Mouse (Mus musculus): ENCODE data around the gene Iqcf3. TPM values are rescaled to one million over a fixed set of nuclear protein-coding genes. Genes with fewer than 3 reads are reported as not detected.

Gene Iqcf3
- polyA plus RNA-seq, 1 experiment = not detected

- no peaks in the 10 kb centered on the region; the same call in 1 of the 2 replicates for H3K4me1 ChIP-seq (ENCODE audit: control insufficient read depth, insufficient read depth, insufficient read length, low read length)
- H3K4me3 ChIP-seq (ENCODE audit: low read depth, low read length) = no peak overlapping the region
- no peak overlapping the region for H3K27ac ChIP-seq (ENCODE audit: insufficient read depth, low read depth, low read length)
- H3K36me3 ChIP-seq (ENCODE audit: control insufficient read depth, insufficient read depth, low read length) = no peaks in the 10 kb centered on the region
- TF ChIP-seq POLR2A (IDR thresholded peaks at IDR 0.05; ENCODE audit: low read depth, low read length) (no peak), CTCF (IDR thresholded peaks at IDR 0.05; ENCODE audit: extremely low read depth, insufficient read length, insufficient replicate concordance, low read depth, low read length) (no peak)
- H3K27me3 ChIP-seq (ENCODE audit: control insufficient read depth, insufficient read depth, low read length) = peaks cover 12% of the 10 kb centered on the region
- WGBS = 85% methylated on average over 16 of the region's 16 CpGs
Measured at GRCm38 (mm10) chr9:106461641-106462429, 99.6 kb downstream of the Iqcf3 start.

DNA sequence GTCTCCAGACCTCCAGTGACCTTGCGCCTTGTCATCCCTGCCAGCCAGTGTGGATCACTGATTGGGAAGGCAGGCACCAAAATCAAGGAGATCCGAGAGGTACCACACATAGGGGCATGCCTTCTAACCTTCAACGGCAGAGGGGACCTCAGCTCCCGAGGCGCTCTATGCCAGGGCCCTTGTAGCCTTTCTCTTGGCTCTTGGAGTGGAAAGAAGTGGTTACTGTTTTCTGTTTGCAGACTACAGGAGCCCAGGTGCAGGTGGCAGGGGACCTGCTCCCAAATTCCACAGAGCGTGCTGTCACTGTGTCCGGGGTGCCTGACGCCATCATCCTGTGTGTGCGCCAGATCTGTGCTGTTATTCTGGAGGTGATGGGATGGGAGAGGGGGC is 100.4 kb downstream of the Iqcf3 start:
- H3K4me1 ChIP-seq (ENCODE audit: control insufficient read depth, insufficient read depth, insufficient read length, low read length) = no peaks in the 10 kb centered on the region; the same call in 1 of the 2 replicates
- no peak overlapping the region for H3K4me3 ChIP-seq (ENCODE audit: low read depth, low read length)
- H3K36me3 ChIP-seq (ENCODE audit: control insufficient read depth, insufficient read depth, low read length) = no peaks in the 10 kb centered on the region
- peaks cover 12% of the 10 kb centered on the region for H3K27me3 ChIP-seq (ENCODE audit: control insufficient read depth, insufficient read depth, low read length)
- 91% methylated on average over 9 of the region's 9 CpGs for WGBS
- no peak for TF ChIP-seq POLR2A (IDR thresholded peaks at IDR 0.05; ENCODE audit: low read depth, low read length)
- TF ChIP-seq CTCF (IDR thresholded peaks at IDR 0.05; ENCODE audit: extremely low read depth, insufficient read length, insufficient replicate concordance, low read depth, low read length) = no peak
- H3K27ac ChIP-seq (ENCODE audit: insufficient read depth, low read depth, low read length) = no peak overlapping the region

DNA sequence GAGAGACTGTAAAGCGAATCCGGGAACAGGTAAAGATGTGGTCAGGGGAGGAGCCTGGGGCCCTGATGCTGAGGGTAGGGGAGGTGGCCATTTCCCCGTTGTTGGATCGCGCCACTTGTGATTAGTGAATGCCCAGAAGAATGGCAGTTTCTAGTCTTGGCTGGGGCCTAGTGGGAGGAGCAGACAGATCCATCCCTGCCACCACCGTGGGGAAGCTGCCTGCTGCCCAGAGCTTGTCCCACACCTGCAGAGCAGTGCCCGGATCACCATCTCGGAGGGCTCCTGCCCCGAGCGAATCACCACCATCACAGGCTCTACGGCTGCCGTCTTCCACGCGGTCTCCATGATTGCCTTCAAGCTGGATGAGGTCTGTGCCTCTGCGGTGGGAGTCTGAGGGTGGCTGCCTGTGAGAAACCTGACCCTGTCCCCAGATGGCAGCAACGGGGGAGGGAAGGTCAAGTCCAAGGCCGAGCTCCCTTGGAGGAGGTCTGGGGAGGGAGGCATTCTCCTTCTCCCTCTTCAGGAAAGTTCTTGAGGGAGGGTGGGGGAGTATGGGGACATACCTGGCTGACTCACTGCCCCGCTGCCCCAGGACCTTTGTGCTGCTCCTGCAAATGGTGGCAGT is 100.9 kb downstream of the Iqcf3 start:
- TF ChIP-seq CTCF (IDR thresholded peaks at IDR 0.05; ENCODE audit: extremely low read depth, insufficient read length, insufficient replicate concordance, low read depth, low read length) (no peak), POLR2A (IDR thresholded peaks at IDR 0.05; ENCODE audit: low read depth, low read length) (no peak)
- WGBS = 81% methylated on average over 18 of the region's 18 CpGs
- no peak overlapping the region for H3K27ac ChIP-seq (ENCODE audit: insufficient read depth, low read depth, low read length)
- H3K27me3 ChIP-seq (ENCODE audit: control insufficient read depth, insufficient read depth, low read length) = peaks cover 12% of the 10 kb centered on the region
- H3K36me3 ChIP-seq (ENCODE audit: control insufficient read depth, insufficient read depth, low read length) = no peaks in the 10 kb centered on the region
- no peaks in the 10 kb centered on the region; the same call in 1 of the 2 replicates for H3K4me1 ChIP-seq (ENCODE audit: control insufficient read depth, insufficient read depth, insufficient read length, low read length)
- no peak overlapping the region for H3K4me3 ChIP-seq (ENCODE audit: low read depth, low read length)

GRCm38 (mm10) chr9:106459946-106460345 is 101.5 kb downstream of the Iqcf3 start:
- 64% methylated on average over 15 of the region's 15 CpGs for WGBS
- TF ChIP-seq POLR2A (IDR thresholded peaks at IDR 0.05; ENCODE audit: low read depth, low read length) (no peak), CTCF (IDR thresholded peaks at IDR 0.05; ENCODE audit: extremely low read depth, insufficient read length, insufficient replicate concordance, low read depth, low read length) (no peak)

GRCm38 (mm10) chr9:106457920-106458319 is 103.5 kb downstream of the Iqcf3 start:
- H3K36me3 ChIP-seq (ENCODE audit: control insufficient read depth, insufficient read depth, low read length) = no peaks in the 10 kb centered on the region
- TF ChIP-seq POLR2A (IDR thresholded peaks at IDR 0.05; ENCODE audit: low read depth, low read length) = no peak
- no peak for TF ChIP-seq CTCF (IDR thresholded peaks at IDR 0.05; ENCODE audit: extremely low read depth, insufficient read length, insufficient replicate concordance, low read depth, low read length)
- 88% methylated on average over 5 of the region's 5 CpGs for WGBS
- H3K4me3 ChIP-seq (ENCODE audit: low read depth, low read length) = no peak overlapping the region
- no peak overlapping the region for H3K27ac ChIP-seq (ENCODE audit: insufficient read depth, low read depth, low read length)
- H3K4me1 ChIP-seq (ENCODE audit: control insufficient read depth, insufficient read depth, insufficient read length, low read length) = peaks cover 8% of the 10 kb centered on the region
- H3K27me3 ChIP-seq (ENCODE audit: control insufficient read depth, insufficient read depth, low read length) = no peaks in the 10 kb centered on the region

More at GRCm38 (mm10) chr9:106459946-106460345, 101.5 kb downstream of the Iqcf3 start:
- Histone ChIP-seq H3K36me3 (ENCODE audit: control insufficient read depth, insufficient read depth, low read length) (no peaks in the 10 kb centered on the region), H3K4me1 (ENCODE audit: control insufficient read depth, insufficient read depth, insufficient read length, low read length) (no peaks in the 10 kb centered on the region; the same call in 1 of the 2 replicates), H3K27me3 (ENCODE audit: control insufficient read depth, insufficient read depth, low read length) (peaks cover 10% of the 10 kb centered on the region), H3K4me3 (ENCODE audit: low read depth, low read length) (no peak overlapping the region), H3K27ac (ENCODE audit: insufficient read depth, low read depth, low read length) (no peak overlapping the region)

- no peaks in the 10 kb centered on the region for H3K36me3 ChIP-seq (ENCODE audit: control insufficient read depth, insufficient read depth, low read length)
- H3K27me3 ChIP-seq (ENCODE audit: control insufficient read depth, insufficient read depth, low read length) = no peaks in the 10 kb centered on the region
- 77% methylated on average over 9 of the region's 9 CpGs for WGBS
- peaks cover 8% of the 10 kb centered on the region for H3K4me1 ChIP-seq (ENCODE audit: control insufficient read depth, insufficient read depth, insufficient read length, low read length)
- TF ChIP-seq POLR2A (IDR thresholded peaks at IDR 0.05; ENCODE audit: low read depth, low read length) (no peak), CTCF (IDR thresholded peaks at IDR 0.05; ENCODE audit: extremely low read depth, insufficient read length, insufficient replicate concordance, low read depth, low read length) (no peak)
- H3K4me3 ChIP-seq (ENCODE audit: low read depth, low read length) = no peak overlapping the region
- no peak overlapping the region for H3K27ac ChIP-seq (ENCODE audit: insufficient read depth, low read depth, low read length)
Measured at GRCm38 (mm10) chr9:106457163-106457559, 104.3 kb downstream of the Iqcf3 start.
